Mouse (Mus musculus) olfactory bulb, adult 2 months (tissue): ENCODE measurements at regions not wholly inside any gene's neighbourhood (a gene's known extent, or its start where the extent isn't known, plus 50 kb on each side); places are given as distances from the start of the nearest gene placed in this dataset.

Experiments
- H3K27ac ChIP-seq: fragments of 200-500 bp; 2 replicates; pipeline ENCODE4 v1.5.1; 2012; ENCODE audit warnings: low read depth, low read length; ENCODE audit not compliant: insufficient read depth
- H3K4me1 ChIP-seq: fragments of 200-500 bp; 2 replicates; pipeline ENCODE4 v1.6.1; 2012; ENCODE audit warnings: low read length; ENCODE audit not compliant: control insufficient read depth, insufficient read depth
- H3K4me3 ChIP-seq: fragments of 200-500 bp; 2 replicates; pipeline ENCODE4 v1.5.1; 2012; ENCODE audit warnings: mild to moderate bottlenecking, low read depth, low read length, moderate library complexity; ENCODE audit not compliant: insufficient read depth
- CTCF ChIP-seq: fragments of 200-500 bp; IDR thresholded peaks from 2 replicates; pipeline ENCODE4 v1.5.1; 2012; ENCODE audit warnings: low read depth, mild to moderate bottlenecking, low read length, moderate library complexity; ENCODE audit not compliant: insufficient read depth
- POLR2A ChIP-seq: fragments of 200-500 bp; IDR thresholded peaks from 2 replicates; pipeline ENCODE4 v1.6.1; 2012; ENCODE audit warnings: mild to moderate bottlenecking, low read depth, low read length, moderate library complexity; ENCODE audit not compliant: insufficient read depth
- WGBS: fragments of 180-500 bp; shearing (Covaris S2); methylation state at CpG from one replicate; pipeline ENCODE4 v1.1.7; 2018; 5-methylcytosine and 5-hydroxymethylcytosine counted together

- no peaks in the 10 kb centered on the region for H3K4me1 ChIP-seq
- H3K4me3 ChIP-seq, result no peak overlapping the region
- no peak for TF ChIP-seq CTCF
- no peak for TF ChIP-seq POLR2A
- H3K27ac ChIP-seq, result no peak overlapping the region
- WGBS, result 48% methylated on average over 4 of the region's 4 CpGs
Measured at GRCm38 (mm10) chr1:42351884-42352283, 343.7 kb upstream of the Pou3f3 start.

- 30% methylated on average over 13 of the region's 13 CpGs for WGBS
- TF ChIP-seq CTCF (no peak), POLR2A (no peak)
- Histone ChIP-seq H3K4me3 (no peak overlapping the region), H3K27ac (no peak overlapping the region), H3K4me1 (no peaks in the 10 kb centered on the region)
Measured at GRCm38 (mm10) chr1:42352389-42352788, 343.2 kb upstream of the Pou3f3 start.

GRCm38 (mm10) chr1:42353096-42353495, 342.5 kb upstream of the Pou3f3 start:
- H3K4me1 ChIP-seq, result no peaks in the 10 kb centered on the region
- 56% methylated on average over 8 of the region's 8 CpGs for WGBS
- no peak overlapping the region for H3K4me3 ChIP-seq
- TF ChIP-seq POLR2A, result no peak
- no peak for TF ChIP-seq CTCF
- no peak overlapping the region for H3K27ac ChIP-seq

GRCm38 (mm10) chr1:42354020-42354419, 341.5 kb upstream of the Pou3f3 start:
- TF ChIP-seq CTCF, result no peak
- no peak for TF ChIP-seq POLR2A
- H3K4me3 ChIP-seq, result no peak overlapping the region
- no peaks in the 10 kb centered on the region for H3K4me1 ChIP-seq
- H3K27ac ChIP-seq, result no peak overlapping the region
- 62% methylated on average over 6 of the region's 6 CpGs for WGBS

GRCm38 (mm10) chr1:42362438-42362837, 333.1 kb upstream of the Pou3f3 start:
- Histone ChIP-seq H3K27ac (no peak overlapping the region), H3K4me1 (no peaks in the 10 kb centered on the region), H3K4me3 (no peak overlapping the region)
- no peak for TF ChIP-seq POLR2A
- no peak for TF ChIP-seq CTCF
- 86% methylated on average over 3 of the region's 3 CpGs for WGBS

- TF ChIP-seq POLR2A, result no peak
- TF ChIP-seq CTCF, result no peak
- Histone ChIP-seq H3K27ac (no peak overlapping the region), H3K4me1 (no peaks in the 10 kb centered on the region), H3K4me3 (no peak overlapping the region)
- 85% methylated on average over 4 of the region's 4 CpGs for WGBS
Measured at GRCm38 (mm10) chr1:42365648-42366324, 329.8 kb upstream of the Pou3f3 start.

- Histone ChIP-seq H3K4me3 (no peak overlapping the region), H3K4me1 (no peaks in the 10 kb centered on the region), H3K27ac (no peak overlapping the region)
- 72% methylated on average over 18 of the region's 18 CpGs for WGBS
- no peak for TF ChIP-seq CTCF
- no peak for TF ChIP-seq POLR2A
Measured at GRCm38 (mm10) chr1:42387919-42388684, 307.5 kb upstream of the Pou3f3 start.

- no peak for TF ChIP-seq CTCF
- TF ChIP-seq POLR2A, result no peak
Measured at GRCm38 (mm10) chr1:42388740-42389139, 306.8 kb upstream of the Pou3f3 start.

GRCm38 (mm10) chr1:42395651-42396260, 299.8 kb upstream of the Pou3f3 start:
- no peak for TF ChIP-seq CTCF
- no peak for TF ChIP-seq POLR2A
- WGBS, result 84% methylated on average over 13 of the region's 13 CpGs
- no peaks in the 10 kb centered on the region for H3K4me1 ChIP-seq
- H3K4me3 ChIP-seq, result no peak overlapping the region
- H3K27ac ChIP-seq, result no peak overlapping the region

More at GRCm38 (mm10) chr1:42388740-42389139, 306.8 kb upstream of the Pou3f3 start:
- Histone ChIP-seq H3K4me1 (no peaks in the 10 kb centered on the region), H3K27ac (no peak overlapping the region), H3K4me3 (no peak overlapping the region)
- WGBS, result 87% methylated on average over 6 of the region's 6 CpGs
